Mouse (Mus musculus): ENCODE data around the gene Borcs5. TPM values are rescaled to one million over a fixed set of nuclear protein-coding genes. Genes with fewer than 3 reads are reported as not detected.

Gene Borcs5
- polyA plus RNA-seq, 1 experiment from 2014 or later: 17.2 TPM

GRCm38 (mm10) chr6:134695625-134696024 lies 56.3 kb downstream of the Borcs5 start:
- WGBS: 87% methylated on average over 3 of the region's 3 CpGs
- H3K4me2 ChIP-seq (ENCODE audit: low read length): no peak overlapping the region
- no peak for ATAC-seq (ENCODE audit: insufficient number of reproducible peaks, insufficient read depth, low FRiP score, low read depth)
- no peak overlapping the region for H3K27ac ChIP-seq (replicated peaks in 1 of 2; ENCODE audit: control insufficient read depth in 1 of 2, insufficient read depth in 1 of 2, low read depth in 2 of 2, low read length in 2 of 2)
- H3K4me3 ChIP-seq (ENCODE audit: control insufficient read depth in 1 of 2, insufficient read depth in 1 of 2, low read depth in 1 of 2, low read length in 2 of 2): no peak overlapping the region
- no peak overlapping the region for H3K9ac ChIP-seq (ENCODE audit: low read length)
- H3K36me3 ChIP-seq (ENCODE audit: control insufficient read depth, insufficient read depth, low read length): no peaks in the 10 kb centered on the region
- no peaks in the 10 kb centered on the region for H3K9me3 ChIP-seq (ENCODE audit: control insufficient read depth, low read length)
- H3K4me1 ChIP-seq (ENCODE audit: control insufficient read depth in 2 of 2, insufficient read depth in 2 of 2, low read length in 2 of 2): peaks cover 0 to 6% of the 10 kb centered on the region in 2 experiments; a peak in 2 of 4 replicates
- H3K27me3 ChIP-seq (ENCODE audit: control insufficient read depth, insufficient read depth, low read length): no peaks in the 10 kb centered on the region

GRCm38 (mm10) chr6:134696146-134696545 lies 56.8 kb downstream of the Borcs5 start:
- H3K9me3 ChIP-seq (ENCODE audit: control insufficient read depth, low read length): no peaks in the 10 kb centered on the region
- H3K4me2 ChIP-seq (ENCODE audit: low read length): no peak overlapping the region
- H3K36me3 ChIP-seq (ENCODE audit: control insufficient read depth, insufficient read depth, low read length): no peaks in the 10 kb centered on the region
- no peak overlapping the region for H3K27ac ChIP-seq (replicated peaks in 1 of 2; ENCODE audit: control insufficient read depth in 1 of 2, insufficient read depth in 1 of 2, low read depth in 2 of 2, low read length in 2 of 2)
- no peak overlapping the region for H3K4me3 ChIP-seq (ENCODE audit: control insufficient read depth in 1 of 2, insufficient read depth in 1 of 2, low read depth in 1 of 2, low read length in 2 of 2)
- H3K27me3 ChIP-seq (ENCODE audit: control insufficient read depth, insufficient read depth, low read length): no peaks in the 10 kb centered on the region
- 58% methylated on average over 4 of the region's 4 CpGs for WGBS
- peaks cover 0 to 6% of the 10 kb centered on the region in 2 experiments; a peak in 2 of 4 replicates for H3K4me1 ChIP-seq (ENCODE audit: control insufficient read depth in 2 of 2, insufficient read depth in 2 of 2, low read length in 2 of 2)
- ATAC-seq (ENCODE audit: insufficient number of reproducible peaks, insufficient read depth, low FRiP score, low read depth): no peak
- no peak overlapping the region for H3K9ac ChIP-seq (ENCODE audit: low read length)

GRCm38 (mm10) chr6:134696554-134696953 lies 57.2 kb downstream of the Borcs5 start:
- ATAC-seq (ENCODE audit: insufficient number of reproducible peaks, insufficient read depth, low FRiP score, low read depth): no peak
- 57% methylated on average over 2 of the region's 2 CpGs for WGBS
- Histone ChIP-seq H3K9me3 (ENCODE audit: control insufficient read depth, low read length) (no peaks in the 10 kb centered on the region), H3K36me3 (ENCODE audit: control insufficient read depth, insufficient read depth, low read length) (no peaks in the 10 kb centered on the region), H3K4me2 (ENCODE audit: low read length) (no peak overlapping the region), H3K4me3 (ENCODE audit: control insufficient read depth in 1 of 2, insufficient read depth in 1 of 2, low read depth in 1 of 2, low read length in 2 of 2) (no peak overlapping the region), H3K27ac (replicated peaks in 1 of 2; ENCODE audit: control insufficient read depth in 1 of 2, insufficient read depth in 1 of 2, low read depth in 2 of 2, low read length in 2 of 2) (no peak overlapping the region), H3K4me1 (ENCODE audit: control insufficient read depth in 2 of 2, insufficient read depth in 2 of 2, low read length in 2 of 2) (peaks cover 0 to 6% of the 10 kb centered on the region in 2 experiments; a peak in 2 of 4 replicates), H3K9ac (ENCODE audit: low read length) (no peak overlapping the region), H3K27me3 (ENCODE audit: control insufficient read depth, insufficient read depth, low read length) (no peaks in the 10 kb centered on the region)

GRCm38 (mm10) chr6:134698243-134698642 lies 58.9 kb downstream of the Borcs5 start:
- H3K27ac ChIP-seq (replicated peaks in 1 of 2; ENCODE audit: control insufficient read depth in 1 of 2, insufficient read depth in 1 of 2, low read depth in 2 of 2, low read length in 2 of 2): no peak overlapping the region
- H3K4me2 ChIP-seq (ENCODE audit: low read length): no peak overlapping the region
- no peak for ATAC-seq (ENCODE audit: insufficient number of reproducible peaks, insufficient read depth, low FRiP score, low read depth)
- no peaks in the 10 kb centered on the region for H3K36me3 ChIP-seq (ENCODE audit: control insufficient read depth, insufficient read depth, low read length)
- H3K9ac ChIP-seq (ENCODE audit: low read length): no peak overlapping the region
- H3K9me3 ChIP-seq (ENCODE audit: control insufficient read depth, low read length): no peaks in the 10 kb centered on the region
- WGBS: 98% methylated on average over 5 of the region's 5 CpGs
- H3K27me3 ChIP-seq (ENCODE audit: control insufficient read depth, insufficient read depth, low read length): no peaks in the 10 kb centered on the region
- H3K4me1 ChIP-seq (ENCODE audit: control insufficient read depth in 2 of 2, insufficient read depth in 2 of 2, low read length in 2 of 2): peaks cover 0 to 6% of the 10 kb centered on the region in 2 experiments; a peak in 2 of 4 replicates
- H3K4me3 ChIP-seq (ENCODE audit: control insufficient read depth in 1 of 2, insufficient read depth in 1 of 2, low read depth in 1 of 2, low read length in 2 of 2): no peak overlapping the region

GRCm38 (mm10) chr6:134700451-134701210 lies 61.3 kb downstream of the Borcs5 start:
- Histone ChIP-seq H3K36me3 (ENCODE audit: control insufficient read depth, insufficient read depth, low read length) (no peaks in the 10 kb centered on the region), H3K9ac (ENCODE audit: low read length) (no peak overlapping the region), H3K4me3 (ENCODE audit: control insufficient read depth in 1 of 2, insufficient read depth in 1 of 2, low read depth in 1 of 2, low read length in 2 of 2) (no peak overlapping the region), H3K4me2 (ENCODE audit: low read length) (no peak overlapping the region), H3K9me3 (ENCODE audit: control insufficient read depth, low read length) (no peaks in the 10 kb centered on the region), H3K4me1 (ENCODE audit: control insufficient read depth in 2 of 2, insufficient read depth in 2 of 2, low read length in 2 of 2) (peaks cover 0 to 6% of the 10 kb centered on the region in 2 experiments; a peak in 2 of 4 replicates), H3K27me3 (ENCODE audit: control insufficient read depth, insufficient read depth, low read length) (no peaks in the 10 kb centered on the region), H3K27ac (replicated peaks in 1 of 2; ENCODE audit: control insufficient read depth in 1 of 2, insufficient read depth in 1 of 2, low read depth in 2 of 2, low read length in 2 of 2) (peak overlapping the region in 1 of 2 experiments; percentile 34; a peak in 2 of 4 replicates)
- 75% methylated on average over 8 of the region's 8 CpGs for WGBS
- ATAC-seq (ENCODE audit: insufficient number of reproducible peaks, insufficient read depth, low FRiP score, low read depth): 0 out of 2 replicates have a peak, but pooled peaks have one; percentile 26

DNA sequence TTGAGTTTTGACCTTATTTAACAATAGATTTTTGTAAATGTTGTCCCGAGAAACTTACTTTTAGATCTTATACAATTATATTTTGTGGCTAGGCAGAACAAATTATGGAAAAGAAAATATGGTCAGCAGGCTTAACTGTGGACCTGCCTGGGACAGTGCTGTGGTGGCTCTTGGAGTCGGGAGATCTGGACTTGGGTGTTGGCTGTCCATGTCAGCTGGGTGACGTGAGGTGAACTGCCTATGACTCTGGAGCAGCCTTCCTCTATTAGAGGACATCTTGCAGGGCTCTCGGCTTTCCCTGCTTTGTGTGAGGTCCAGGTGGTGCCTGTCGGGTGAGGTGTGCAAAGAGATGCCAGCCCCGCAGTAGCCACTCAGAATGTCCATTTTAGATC lies 61.9 kb downstream of the Borcs5 start:
- H3K4me3 ChIP-seq (ENCODE audit: control insufficient read depth in 1 of 2, insufficient read depth in 1 of 2, low read depth in 1 of 2, low read length in 2 of 2): no peak overlapping the region
- whole genome bisulfite sequencing: 84% methylated on average over 6 of the region's 6 CpGs
- H3K27me3 ChIP-seq (ENCODE audit: control insufficient read depth, insufficient read depth, low read length): no peaks in the 10 kb centered on the region
- no peaks in the 10 kb centered on the region for H3K36me3 ChIP-seq (ENCODE audit: control insufficient read depth, insufficient read depth, low read length)
- H3K4me2 ChIP-seq (ENCODE audit: low read length): no peak overlapping the region
- H3K27ac ChIP-seq (replicated peaks in 1 of 2; ENCODE audit: control insufficient read depth in 1 of 2, insufficient read depth in 1 of 2, low read depth in 2 of 2, low read length in 2 of 2): 0 out of 4 replicates have a peak overlapping the region, but pooled peaks of 1 of the 2 experiments have one; percentile 2
- peaks cover 0 to 5% of the 10 kb centered on the region in 2 experiments; a peak in 2 of 4 replicates for H3K4me1 ChIP-seq (ENCODE audit: control insufficient read depth in 2 of 2, insufficient read depth in 2 of 2, low read length in 2 of 2)
- H3K9ac ChIP-seq (ENCODE audit: low read length): no peak overlapping the region
- H3K9me3 ChIP-seq (ENCODE audit: control insufficient read depth, low read length): no peaks in the 10 kb centered on the region
- ATAC-seq (ENCODE audit: insufficient number of reproducible peaks, insufficient read depth, low FRiP score, low read depth): no peak

DNA sequence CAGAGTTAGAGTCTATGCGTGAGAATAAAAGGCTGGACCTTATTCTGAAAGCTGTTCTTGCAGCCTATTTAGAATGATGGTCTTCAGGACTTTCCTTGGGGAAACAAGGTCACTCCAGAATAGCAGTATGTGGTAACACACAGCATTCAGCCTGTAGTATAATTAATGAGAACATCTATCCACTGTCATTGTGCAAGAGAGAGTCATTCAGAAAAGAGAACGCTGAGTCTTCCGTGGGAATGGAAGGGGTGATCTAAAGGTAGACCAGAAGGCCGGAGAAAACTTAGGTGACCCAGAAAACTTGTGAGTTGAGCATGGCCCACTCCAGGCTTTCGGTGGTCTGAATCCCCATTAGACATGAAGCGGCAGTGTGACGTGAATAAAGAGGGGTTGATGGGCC lies 62.9 kb downstream of the Borcs5 start:
- no peak overlapping the region for H3K4me2 ChIP-seq (ENCODE audit: low read length)
- no peak overlapping the region for H3K27ac ChIP-seq (replicated peaks in 1 of 2; ENCODE audit: control insufficient read depth in 1 of 2, insufficient read depth in 1 of 2, low read depth in 2 of 2, low read length in 2 of 2)
- H3K4me1 ChIP-seq (ENCODE audit: control insufficient read depth in 2 of 2, insufficient read depth in 2 of 2, low read length in 2 of 2): no peaks in the 10 kb centered on the region; a peak in 1 of 4 replicates
- H3K36me3 ChIP-seq (ENCODE audit: control insufficient read depth, insufficient read depth, low read length): no peaks in the 10 kb centered on the region
- H3K4me3 ChIP-seq (ENCODE audit: control insufficient read depth in 1 of 2, insufficient read depth in 1 of 2, low read depth in 1 of 2, low read length in 2 of 2): no peak overlapping the region
- no peaks in the 10 kb centered on the region for H3K27me3 ChIP-seq (ENCODE audit: control insufficient read depth, insufficient read depth, low read length)
- WGBS: 89% methylated on average over 7 of the region's 7 CpGs
- H3K9me3 ChIP-seq (ENCODE audit: control insufficient read depth, low read length): no peaks in the 10 kb centered on the region
- no peak for ATAC-seq (ENCODE audit: insufficient number of reproducible peaks, insufficient read depth, low FRiP score, low read depth)
- no peak overlapping the region for H3K9ac ChIP-seq (ENCODE audit: low read length)

Data from heart, embryonic 14.5 days (tissue).